Mouse (Mus musculus) intestine, embryonic 15.5 days (tissue): Measurements from ENCODE around the gene Ralbp1. TPM values are rescaled to one million over a fixed set of nuclear protein-coding genes. Genes with fewer than 3 reads are reported as not detected.

ENCODE experiments used
- ATAC-seq: fragments of 200-750 bp; cut with Nextera tagmentation; 2 replicates; pipeline ENCODE4 v1.8.0; 2017; ENCODE audit warnings: moderate TSS enrichment, moderate library complexity
- H3K27ac ChIP-seq: fragments of 300-500 bp; sonication (generic); 2 replicates; pipeline ENCODE4 v1.5.1; 2015; ENCODE audit warnings: mild to moderate bottlenecking, inconsistent platforms
- H3K27me3 ChIP-seq: fragments of 300-500 bp; sonication (generic); replicated peaks from 2 replicates; pipeline ENCODE4 v1.6.1; 2015; ENCODE audit warnings: inconsistent platforms
- H3K36me3 ChIP-seq: fragments of 300-500 bp; sonication (generic); 2 replicates; pipeline ENCODE4 v1.6.1; 2015; ENCODE audit warnings: inconsistent platforms
- H3K4me1 ChIP-seq: fragments of 300-500 bp; sonication (generic); replicated peaks from 2 replicates; pipeline ENCODE4 v1.6.1; 2015; ENCODE audit warnings: inconsistent platforms
- H3K4me2 ChIP-seq: fragments of 300-500 bp; sonication (generic); replicated peaks from 2 replicates; pipeline ENCODE4 v1.6.1; 2015; ENCODE audit warnings: mild to moderate bottlenecking, inconsistent platforms
- H3K4me3 ChIP-seq: fragments of 300-500 bp; sonication (generic); replicated peaks from 2 replicates; pipeline ENCODE4 v1.5.1; 2015; ENCODE audit warnings: inconsistent platforms
- H3K9ac ChIP-seq: fragments of 300-500 bp; sonication (generic); 2 replicates; pipeline ENCODE4 v1.6.1; 2015; ENCODE audit warnings: inconsistent platforms
- H3K9me3 ChIP-seq: fragments of 300-500 bp; sonication (generic); 2 replicates; pipeline ENCODE4 v1.6.1; 2016; ENCODE audit warnings: inconsistent platforms
- WGBS: fragments of 180-500 bp; shearing (Covaris S2); methylation state at CpG from one replicate; pipeline ENCODE4 v1.1.7; 2015; 5-methylcytosine and 5-hydroxymethylcytosine counted together
- polyA plus RNA-seq: library from polyadenylated mRNA; unstranded; fragments of >200 nt; fragmentation: Nextera tagmentation; extraction: Ambion mirVana; gene quantifications from 2 replicates; pipeline ENCODE4 v1.2.1, GENCODE M21; 2015

Gene Ralbp1
- polyA plus RNA-seq, 1 experiment from 2014 or later: 64.3 TPM

GRCm38 (mm10) chr17:65886571-65886970 is 973 bp upstream of the Ralbp1 start:
- WGBS: 53% methylated on average over 9 of the region's 9 CpGs
- H3K9ac ChIP-seq: no peak overlapping the region

GRCm38 (mm10) chr17:65885398-65885696 is 251 bp downstream of the Ralbp1 start:
- H3K27me3 ChIP-seq: no peaks in the 10 kb centered on the region
- ATAC-seq: no peak

More at GRCm38 (mm10) chr17:65886571-65886970, 973 bp upstream of the Ralbp1 start:
- H3K4me2 ChIP-seq: peak overlapping the region; percentile 75
- no peak for ATAC-seq
- H3K4me3 ChIP-seq: no peak overlapping the region
- no peaks in the 10 kb centered on the region for H3K9me3 ChIP-seq
- H3K27me3 ChIP-seq: no peaks in the 10 kb centered on the region
- H3K4me1 ChIP-seq: peaks cover 8% of the 10 kb centered on the region
- peak overlapping the region; percentile 96 for H3K27ac ChIP-seq
- no peaks in the 10 kb centered on the region for H3K36me3 ChIP-seq

GRCm38 (mm10) chr17:65884691-65885397 is 754 bp downstream of the Ralbp1 start:
- ATAC-seq: peak; percentile 99
- peaks cover 8% of the 10 kb centered on the region for H3K4me1 ChIP-seq
- H3K9me3 ChIP-seq: no peaks in the 10 kb centered on the region
- peak overlapping the region; percentile 83 for H3K9ac ChIP-seq
- peak overlapping the region; percentile 96 for H3K27ac ChIP-seq
- H3K36me3 ChIP-seq: no peaks in the 10 kb centered on the region
- no peaks in the 10 kb centered on the region for H3K27me3 ChIP-seq
- peak overlapping the region; percentile 91 for H3K4me2 ChIP-seq
- peak overlapping the region; percentile 86 for H3K4me3 ChIP-seq
- under 1% methylated on average over 57 of the region's 67 CpGs for WGBS

More at GRCm38 (mm10) chr17:65885398-65885696, 251 bp downstream of the Ralbp1 start:
- Histone ChIP-seq H3K36me3 (no peaks in the 10 kb centered on the region), H3K27ac (peak overlapping the region; percentile 96), H3K9ac (peak overlapping the region; percentile 62), H3K4me1 (peaks cover 8% of the 10 kb centered on the region), H3K9me3 (no peaks in the 10 kb centered on the region), H3K4me3 (peak overlapping the region; percentile 86), H3K4me2 (peak overlapping the region; percentile 75)
- under 1% methylated on average over 11 of the region's 11 CpGs for WGBS

- Histone ChIP-seq H3K4me1 (peaks cover 8% of the 10 kb centered on the region), H3K9me3 (no peaks in the 10 kb centered on the region), H3K4me2 (peak overlapping the region; percentile 91), H3K27ac (peak overlapping the region; percentile 91), H3K4me3 (peak overlapping the region; percentile 86), H3K36me3 (no peaks in the 10 kb centered on the region), H3K27me3 (no peaks in the 10 kb centered on the region), H3K9ac (peak overlapping the region; percentile 83)
- under 1% methylated on average over 53 of the region's 56 CpGs for WGBS
- ATAC-seq: peak; percentile 31
Measured at GRCm38 (mm10) chr17:65884061-65884669, 1.4 kb downstream of the Ralbp1 start.

GRCm38 (mm10) chr17:65877026-65877425 is 8.6 kb downstream of the Ralbp1 start:
- H3K27ac ChIP-seq: no peak overlapping the region
- WGBS: 67% methylated on average over 6 of the region's 6 CpGs
- no peaks in the 10 kb centered on the region for H3K27me3 ChIP-seq
- H3K9me3 ChIP-seq: no peaks in the 10 kb centered on the region
- H3K4me2 ChIP-seq: no peak overlapping the region
- peaks cover 5% of the 10 kb centered on the region; the same call in 1 of the 2 replicates for H3K4me1 ChIP-seq
- H3K4me3 ChIP-seq: no peak overlapping the region
- no peaks in the 10 kb centered on the region for H3K36me3 ChIP-seq
- H3K9ac ChIP-seq: no peak overlapping the region
- no peak for ATAC-seq

- H3K4me1 ChIP-seq: 0 out of 2 replicates have a peak, but pooled peaks cover 2% of the 10 kb centered on the region
- no peaks in the 10 kb centered on the region for H3K36me3 ChIP-seq
- H3K4me3 ChIP-seq: no peak overlapping the region
- 95% methylated on average over 11 of the region's 11 CpGs for WGBS
- no peak overlapping the region for H3K9ac ChIP-seq
- H3K27ac ChIP-seq: no peak overlapping the region
- no peaks in the 10 kb centered on the region for H3K27me3 ChIP-seq
- H3K4me2 ChIP-seq: no peak overlapping the region
- no peaks in the 10 kb centered on the region for H3K9me3 ChIP-seq
- no peak for ATAC-seq
Measured at GRCm38 (mm10) chr17:65873834-65874233, 11.8 kb downstream of the Ralbp1 start.

- no peak for ATAC-seq
- no peak overlapping the region for H3K4me2 ChIP-seq
- no peaks in the 10 kb centered on the region for H3K27me3 ChIP-seq
- H3K4me3 ChIP-seq: no peak overlapping the region
- no peak overlapping the region for H3K9ac ChIP-seq
- no peaks in the 10 kb centered on the region for H3K9me3 ChIP-seq
- H3K27ac ChIP-seq: no peak overlapping the region
- H3K4me1 ChIP-seq: 0 out of 2 replicates have a peak, but pooled peaks cover 2% of the 10 kb centered on the region
- 86% methylated on average over 4 of the region's 4 CpGs for WGBS
- H3K36me3 ChIP-seq: no peaks in the 10 kb centered on the region
Measured at GRCm38 (mm10) chr17:65873156-65873555, 12.4 kb downstream of the Ralbp1 start.

- no peak overlapping the region for H3K9ac ChIP-seq
- no peaks in the 10 kb centered on the region for H3K9me3 ChIP-seq
- 44% methylated on average over 6 of the region's 6 CpGs for WGBS
- H3K4me2 ChIP-seq: no peak overlapping the region
- ATAC-seq: peak; percentile 46; the same call in 1 of the 2 replicates
- no peaks in the 10 kb centered on the region for H3K27me3 ChIP-seq
- no peak overlapping the region for H3K27ac ChIP-seq
- no peaks in the 10 kb centered on the region for H3K36me3 ChIP-seq
- H3K4me3 ChIP-seq: no peak overlapping the region
- H3K4me1 ChIP-seq: 0 out of 2 replicates have a peak, but pooled peaks cover 2% of the 10 kb centered on the region
Measured at GRCm38 (mm10) chr17:65872652-65873051, 12.9 kb downstream of the Ralbp1 start.

GRCm38 (mm10) chr17:65872051-65872450 is 13.5 kb downstream of the Ralbp1 start:
- no peak for ATAC-seq

GRCm38 (mm10) chr17:65871641-65872041 is 14.0 kb downstream of the Ralbp1 start:
- H3K27ac ChIP-seq: no peak overlapping the region
- no peaks in the 10 kb centered on the region for H3K36me3 ChIP-seq
- H3K27me3 ChIP-seq: no peaks in the 10 kb centered on the region
- no peak for ATAC-seq
- no peak overlapping the region for H3K4me2 ChIP-seq
- 0 out of 2 replicates have a peak, but pooled peaks cover 2% of the 10 kb centered on the region for H3K4me1 ChIP-seq
- no peaks in the 10 kb centered on the region for H3K9me3 ChIP-seq
- no peak overlapping the region for H3K9ac ChIP-seq
- 35% methylated on average over 5 of the region's 5 CpGs for WGBS
- H3K4me3 ChIP-seq: no peak overlapping the region

More at GRCm38 (mm10) chr17:65872051-65872450, 13.5 kb downstream of the Ralbp1 start:
- 72% methylated on average over 6 of the region's 6 CpGs for WGBS
- Histone ChIP-seq H3K27me3 (no peaks in the 10 kb centered on the region), H3K27ac (no peak overlapping the region), H3K4me3 (no peak overlapping the region), H3K9ac (no peak overlapping the region), H3K9me3 (no peaks in the 10 kb centered on the region), H3K4me1 (0 out of 2 replicates have a peak, but pooled peaks cover 2% of the 10 kb centered on the region), H3K4me2 (no peak overlapping the region), H3K36me3 (no peaks in the 10 kb centered on the region)

- 0 out of 2 replicates have a peak, but pooled peaks cover 2% of the 10 kb centered on the region for H3K4me1 ChIP-seq
- ATAC-seq: no peak
- WGBS: 40% methylated on average over 4 of the region's 4 CpGs
Measured at GRCm38 (mm10) chr17:65870146-65870545, 15.5 kb downstream of the Ralbp1 start.

GRCm38 (mm10) chr17:65869720-65870119 is 15.9 kb downstream of the Ralbp1 start:
- H3K4me3 ChIP-seq: no peak overlapping the region
- H3K27ac ChIP-seq: no peak overlapping the region
- 80% methylated on average over 10 of the region's 10 CpGs for WGBS
- no peaks in the 10 kb centered on the region for H3K36me3 ChIP-seq
- no peaks in the 10 kb centered on the region for H3K9me3 ChIP-seq
- no peak overlapping the region for H3K4me2 ChIP-seq
- H3K9ac ChIP-seq: no peak overlapping the region
- H3K27me3 ChIP-seq: no peaks in the 10 kb centered on the region
- ATAC-seq: no peak
- H3K4me1 ChIP-seq: 0 out of 2 replicates have a peak, but pooled peaks cover 2% of the 10 kb centered on the region

More at GRCm38 (mm10) chr17:65870146-65870545, 15.5 kb downstream of the Ralbp1 start:
- Histone ChIP-seq H3K9me3 (no peaks in the 10 kb centered on the region), H3K27ac (no peak overlapping the region), H3K27me3 (no peaks in the 10 kb centered on the region), H3K9ac (no peak overlapping the region), H3K4me3 (no peak overlapping the region), H3K4me2 (no peak overlapping the region), H3K36me3 (no peaks in the 10 kb centered on the region)
